Mouse (Mus musculus) liver, embryonic 15.5 days (tissue): ENCODE data around the gene Duox1. TPM values are rescaled to one million over a fixed set of nuclear protein-coding genes. Genes with fewer than 3 reads are reported as not detected.

Source experiments
- ATAC-seq: fragments of 200-750 bp; cut with Nextera tagmentation; 2 replicates; pipeline ENCODE4 v1.8.0; 2017; ENCODE audit warnings: moderate number of reproducible peaks, mild to moderate bottlenecking, moderate library complexity; ENCODE audit not compliant: insufficient read depth
- H3K27ac ChIP-seq: fragments of 300-500 bp; sonication (generic); replicated peaks from 2 replicates; pipeline ENCODE4 v1.5.1; 2015; ENCODE audit warnings: mild to moderate bottlenecking, inconsistent platforms
- H3K27me3 ChIP-seq: fragments of 300-500 bp; sonication (generic); 2 replicates; pipeline ENCODE4 v1.6.1; 2015; ENCODE audit warnings: mild to moderate bottlenecking, inconsistent platforms
- H3K36me3 ChIP-seq: fragments of 300-500 bp; sonication (generic); replicated peaks from 2 replicates; pipeline ENCODE4 v1.6.1; 2015; ENCODE audit warnings: moderate library complexity, mild to moderate bottlenecking, inconsistent platforms
- H3K4me1 ChIP-seq: fragments of 300-500 bp; sonication (generic); replicated peaks from 2 replicates; pipeline ENCODE4 v1.6.1; 2015; ENCODE audit warnings: inconsistent platforms
- H3K4me2 ChIP-seq: fragments of 300-500 bp; sonication (generic); 2 replicates; pipeline ENCODE4 v1.6.1; 2015; ENCODE audit warnings: moderate library complexity, mild to moderate bottlenecking, inconsistent platforms
- H3K4me3 ChIP-seq: fragments of 300-500 bp; sonication (generic); replicated peaks from 2 replicates; pipeline ENCODE4 v1.5.1; 2015; ENCODE audit warnings: mild to moderate bottlenecking, inconsistent platforms
- H3K9ac ChIP-seq: fragments of 300-500 bp; sonication (generic); 2 replicates; pipeline ENCODE4 v1.6.1; 2015; ENCODE audit warnings: moderate library complexity, mild to moderate bottlenecking, inconsistent platforms
- H3K9me3 ChIP-seq: fragments of 300-500 bp; sonication (generic); replicated peaks from 2 replicates; pipeline ENCODE4 v1.6.1; 2016; ENCODE audit warnings: inconsistent platforms
- WGBS: fragments of 180-500 bp; shearing (Covaris S2); methylation state at CpG from one replicate; pipeline ENCODE4 v1.1.7; 2015; ENCODE audit warnings: mixed read lengths; ENCODE audit not compliant: insufficient replicate concordance; 5-methylcytosine and 5-hydroxymethylcytosine counted together
- polyA plus RNA-seq: library from polyadenylated mRNA; unstranded; fragments of >200 nt; fragmentation: Nextera tagmentation; extraction: Ambion mirVana; gene quantifications from 2 replicates; pipeline ENCODE4 v1.2.1, GENCODE M21; 2015

Gene Duox1
- polyA plus RNA-seq, 1 experiment from 2014 or later = not detected

DNA sequence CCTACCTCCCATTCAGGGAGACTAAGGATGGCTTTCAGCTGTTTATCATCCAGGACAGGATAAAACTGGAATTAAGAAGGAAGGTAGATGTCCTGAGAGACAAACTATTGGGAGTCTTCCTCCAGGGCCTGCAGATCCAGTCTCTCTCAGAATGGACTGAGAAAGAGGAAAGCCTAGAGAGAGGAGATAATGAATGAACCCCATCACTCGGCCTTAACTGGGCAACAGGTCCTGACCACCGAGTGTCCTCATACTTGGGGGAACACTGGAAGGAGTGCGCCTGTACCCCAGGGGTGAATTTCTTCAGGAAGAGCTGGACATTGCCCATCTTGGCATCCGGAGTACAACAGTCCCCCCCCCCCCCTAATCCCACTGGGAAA, 52.2 kb downstream of the Duox1 start:
- H3K9me3 ChIP-seq = no peaks in the 10 kb centered on the region
- H3K9ac ChIP-seq = peak overlapping the region; percentile 86
- 0 out of 2 replicates have a peak, but pooled peaks cover 2% of the 10 kb centered on the region for H3K27me3 ChIP-seq
- peaks cover 70% of the 10 kb centered on the region for H3K4me1 ChIP-seq
- H3K36me3 ChIP-seq = peaks cover 13% of the 10 kb centered on the region
- no peak for ATAC-seq
- H3K27ac ChIP-seq = peak overlapping the region; percentile 78; the same call in 1 of the 2 replicates
- 32% methylated on average over 4 of the region's 4 CpGs for WGBS
- peak overlapping the region; percentile 98 for H3K4me2 ChIP-seq
- peak overlapping the region; percentile 86 for H3K4me3 ChIP-seq

DNA sequence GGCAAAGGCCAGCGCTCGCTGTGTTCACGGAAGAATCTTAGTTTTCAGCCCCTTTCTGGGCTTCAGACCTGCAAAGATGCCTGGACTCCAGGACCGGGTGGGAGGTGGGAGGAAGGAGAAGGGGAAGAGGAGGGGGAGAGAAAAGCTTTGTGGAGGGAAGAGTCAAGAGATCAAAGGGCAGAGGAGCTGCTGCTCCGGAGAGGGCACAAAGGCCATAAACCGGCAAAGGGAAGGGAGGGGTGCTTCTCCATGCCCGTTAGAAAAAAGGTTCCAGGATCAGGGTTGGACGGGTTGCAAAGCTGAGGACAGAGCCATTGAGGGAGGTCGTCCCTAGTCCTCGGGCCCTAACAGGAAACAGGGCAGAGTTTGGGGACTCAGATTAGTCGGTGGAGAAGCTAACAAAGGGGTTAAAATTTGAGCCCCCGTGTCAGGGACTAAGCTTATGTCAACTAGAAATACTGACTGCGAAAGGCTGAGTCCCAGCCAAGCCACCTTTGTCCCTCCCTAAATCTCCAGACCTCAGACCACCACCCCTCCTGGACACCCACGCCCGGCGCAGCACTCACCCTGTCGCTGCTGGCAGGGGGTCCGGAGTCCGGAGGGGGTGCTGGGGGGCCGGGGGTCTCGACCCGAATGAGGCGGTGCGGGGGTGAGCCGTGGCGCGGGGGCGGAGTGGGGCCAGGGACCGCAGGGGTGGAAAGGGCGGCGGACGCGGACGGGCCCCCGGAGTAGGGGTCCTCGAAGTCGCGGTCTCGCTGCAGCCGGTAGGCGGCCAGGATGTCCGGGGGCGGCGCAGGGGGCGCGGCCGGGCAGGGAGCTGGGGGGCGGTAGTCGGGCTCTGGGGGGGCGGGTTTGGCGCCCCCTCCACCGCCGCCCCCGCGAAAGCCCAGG, 52.9 kb downstream of the Duox1 start:
- 2% methylated on average over 47 of the region's 55 CpGs for WGBS
- Histone ChIP-seq H3K27me3 (0 out of 2 replicates have a peak, but pooled peaks cover 3% of the 10 kb centered on the region), H3K4me2 (peak overlapping the region; percentile 98), H3K27ac (peak overlapping the region; percentile 78), H3K4me3 (peak overlapping the region; percentile 86), H3K4me1 (peaks cover 68% of the 10 kb centered on the region), H3K9ac (peak overlapping the region; percentile 86), H3K36me3 (peaks cover 6% of the 10 kb centered on the region; the same call in 1 of the 2 replicates), H3K9me3 (no peaks in the 10 kb centered on the region)
- peak; percentile 18 for ATAC-seq

DNA sequence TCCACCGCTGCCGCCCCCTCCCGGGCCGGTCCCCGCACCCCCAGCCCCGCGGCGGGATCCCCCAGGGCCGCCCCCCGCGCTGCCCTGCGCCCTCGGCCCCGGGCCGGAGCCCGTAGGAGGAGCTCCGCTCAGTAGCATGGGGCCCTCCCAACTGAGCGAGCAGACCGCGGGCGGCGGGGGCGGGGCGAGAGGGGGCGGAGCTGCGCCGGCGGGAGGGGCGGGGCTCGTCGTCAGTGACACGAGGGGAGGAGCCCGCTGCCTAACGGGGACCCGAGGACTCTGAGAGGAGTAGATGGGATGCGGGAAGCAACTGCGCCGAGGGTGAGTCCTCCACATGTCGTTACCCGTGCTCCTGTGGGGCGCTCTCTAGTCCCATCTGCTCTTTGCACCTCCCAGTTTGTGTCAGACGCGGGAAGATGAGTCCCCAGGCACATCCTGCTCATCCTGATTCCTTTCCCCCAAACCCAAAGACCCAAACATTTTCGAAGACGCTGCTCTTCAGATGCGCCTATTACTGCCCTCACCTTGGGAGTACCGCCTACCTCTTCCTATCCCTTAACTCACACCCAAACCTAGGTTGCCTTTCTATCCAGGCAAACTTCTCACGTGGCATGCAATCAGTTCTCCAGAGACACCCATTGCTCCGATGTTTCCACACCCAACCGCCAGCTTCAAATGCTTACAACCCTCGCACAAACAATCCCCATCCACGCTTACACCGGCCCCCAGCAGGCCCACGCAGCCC, 53.7 kb downstream of the Duox1 start, which contains the start of gene Shf:
Gene Shf, minus strand, starts transcription at position 168 of the 745 bp plus-strand sequence.
- 1% methylated on average over 54 of the region's 54 CpGs for WGBS
- no peaks in the 10 kb centered on the region for H3K9me3 ChIP-seq
- peaks cover 59% of the 10 kb centered on the region for H3K4me1 ChIP-seq
- H3K36me3 ChIP-seq = no peaks in the 10 kb centered on the region
- H3K9ac ChIP-seq = peak within 1 kb of the TSS; percentile 86
- ATAC-seq = peak; percentile 86
- peak within 1 kb of the TSS; percentile 78 for H3K27ac ChIP-seq
- peak within 1 kb of the TSS; percentile 98 for H3K4me2 ChIP-seq
- H3K27me3 ChIP-seq = 0 out of 2 replicates have a peak, but pooled peaks cover 3% of the 10 kb centered on the region
- H3K4me3 ChIP-seq = peak within 1 kb of the TSS; percentile 86

DNA sequence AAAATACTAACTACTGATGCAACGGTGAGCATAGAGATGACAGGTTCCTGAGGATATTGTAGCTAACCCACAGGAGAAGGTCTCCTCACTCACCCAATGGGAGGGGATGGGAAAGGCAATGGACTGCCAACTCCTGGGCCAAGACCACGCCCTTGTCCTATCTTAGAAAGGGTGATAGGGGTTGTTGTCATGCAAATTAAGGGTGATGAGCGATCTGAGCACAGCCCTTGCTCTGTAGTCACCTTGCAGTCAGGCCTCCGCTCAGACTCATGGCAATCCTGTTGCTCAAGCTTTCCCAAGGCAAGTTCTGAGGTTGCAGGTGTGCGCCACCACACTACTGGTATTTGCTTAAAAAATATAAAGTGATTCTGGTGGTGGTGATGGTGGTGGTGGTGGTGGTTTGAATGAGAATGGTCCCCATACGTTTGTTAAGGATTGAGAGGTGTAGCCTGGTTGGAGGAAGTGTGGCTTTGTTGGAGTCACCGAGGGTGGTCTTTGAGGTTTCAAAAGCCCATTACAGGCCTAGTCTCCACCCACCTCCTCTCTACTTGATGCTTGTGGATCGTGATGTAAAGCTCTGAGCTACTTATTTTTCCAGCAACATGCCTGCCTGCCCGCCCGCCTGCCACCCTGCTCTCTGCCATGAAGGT, 54.8 kb downstream of the Duox1 start:
- Histone ChIP-seq H3K4me2 (peak overlapping the region; percentile 98), H3K4me1 (peaks cover 55% of the 10 kb centered on the region)
- 46% methylated on average over 10 of the region's 10 CpGs for WGBS

DNA sequence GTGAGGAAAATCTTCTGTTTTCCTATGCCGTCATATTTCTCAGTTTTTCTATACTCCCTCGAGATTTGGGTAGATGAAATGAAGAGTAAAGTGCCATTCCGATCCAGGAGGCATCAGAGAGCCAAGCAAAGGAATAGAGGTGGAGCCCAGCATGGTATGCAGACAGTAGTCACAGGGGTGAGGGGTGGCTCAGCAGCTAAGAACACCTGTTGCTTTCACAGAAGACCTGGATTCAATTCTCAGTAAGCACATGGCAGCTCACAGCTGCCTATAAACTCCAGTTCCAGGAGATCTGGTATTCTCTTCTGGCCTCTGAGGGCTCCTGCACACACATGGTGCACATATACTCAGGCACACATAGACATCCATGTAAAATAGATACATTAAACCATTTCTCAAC, 56.6 kb downstream of the Duox1 start:
- H3K36me3 ChIP-seq = no peaks in the 10 kb centered on the region
- no peak for ATAC-seq
- peaks cover 47% of the 10 kb centered on the region for H3K4me1 ChIP-seq
- no peak overlapping the region for H3K4me3 ChIP-seq
- H3K27me3 ChIP-seq = 0 out of 2 replicates have a peak, but pooled peaks cover 3% of the 10 kb centered on the region
- H3K4me2 ChIP-seq = no peak overlapping the region
- no peak overlapping the region for H3K27ac ChIP-seq
- 56% methylated on average over 3 of the region's 3 CpGs for WGBS
- H3K9ac ChIP-seq = no peak overlapping the region
- no peaks in the 10 kb centered on the region for H3K9me3 ChIP-seq

More for the DNA sequence above, 54.8 kb downstream of the Duox1 start:
- Histone ChIP-seq H3K9ac (no peak overlapping the region), H3K27me3 (0 out of 2 replicates have a peak, but pooled peaks cover 3% of the 10 kb centered on the region), H3K27ac (no peak overlapping the region), H3K36me3 (no peaks in the 10 kb centered on the region), H3K4me3 (no peak overlapping the region), H3K9me3 (no peaks in the 10 kb centered on the region)
- ATAC-seq = no peak

DNA sequence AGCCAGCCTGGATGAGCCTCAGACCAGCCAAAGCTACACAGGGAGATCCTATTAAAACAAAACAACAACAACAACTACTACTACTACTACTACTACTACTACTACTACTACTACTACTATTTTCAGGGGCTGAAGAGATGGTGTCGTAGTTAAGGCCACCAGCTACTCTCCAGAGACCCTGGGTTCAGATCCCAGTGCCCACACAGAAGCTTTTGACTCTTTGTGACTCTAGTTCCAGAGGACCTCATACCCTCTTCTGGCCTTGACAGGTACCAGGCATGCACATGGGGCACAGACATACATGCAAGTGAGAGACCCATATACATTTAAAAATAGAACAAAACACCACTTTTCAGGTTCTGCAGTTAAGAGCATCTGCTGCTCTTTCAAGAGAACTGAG, 57.1 kb downstream of the Duox1 start:
- Histone ChIP-seq H3K4me2 (no peak overlapping the region), H3K4me3 (no peak overlapping the region), H3K4me1 (peaks cover 43% of the 10 kb centered on the region), H3K27me3 (0 out of 2 replicates have a peak, but pooled peaks cover 3% of the 10 kb centered on the region), H3K9me3 (no peaks in the 10 kb centered on the region), H3K27ac (no peak overlapping the region), H3K36me3 (no peaks in the 10 kb centered on the region), H3K9ac (no peak overlapping the region)
- ATAC-seq = no peak
- WGBS = 66% methylated on average over 1 of the region's 1 CpGs

DNA sequence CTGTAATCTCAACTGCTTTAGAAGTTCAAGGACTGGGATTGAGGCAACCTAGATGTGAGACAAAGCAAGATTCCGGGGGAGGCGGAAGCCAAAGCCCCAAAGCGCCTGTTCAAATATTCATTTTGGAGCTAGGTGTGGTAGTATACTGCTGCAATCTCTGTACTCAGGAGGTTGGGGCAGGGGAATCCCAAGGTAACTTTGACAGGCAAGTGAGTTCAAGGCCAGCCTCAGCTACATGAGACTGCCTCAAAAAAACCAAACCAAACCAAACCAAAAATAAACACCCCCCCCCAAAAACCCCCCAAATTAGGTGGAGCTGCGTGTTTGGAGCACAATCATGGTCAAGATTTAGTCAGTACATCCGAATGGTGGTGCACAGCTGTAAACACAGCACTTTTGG, 58.5 kb downstream of the Duox1 start:
- ATAC-seq = no peak
- WGBS = 70% methylated on average over 5 of the region's 5 CpGs
- 0 out of 2 replicates have a peak, but pooled peaks cover 3% of the 10 kb centered on the region for H3K27me3 ChIP-seq
- no peak overlapping the region for H3K27ac ChIP-seq
- no peaks in the 10 kb centered on the region for H3K9me3 ChIP-seq
- H3K4me3 ChIP-seq = no peak overlapping the region
- H3K4me2 ChIP-seq = no peak overlapping the region
- H3K9ac ChIP-seq = no peak overlapping the region
- peaks cover 39% of the 10 kb centered on the region for H3K4me1 ChIP-seq
- H3K36me3 ChIP-seq = no peaks in the 10 kb centered on the region

DNA sequence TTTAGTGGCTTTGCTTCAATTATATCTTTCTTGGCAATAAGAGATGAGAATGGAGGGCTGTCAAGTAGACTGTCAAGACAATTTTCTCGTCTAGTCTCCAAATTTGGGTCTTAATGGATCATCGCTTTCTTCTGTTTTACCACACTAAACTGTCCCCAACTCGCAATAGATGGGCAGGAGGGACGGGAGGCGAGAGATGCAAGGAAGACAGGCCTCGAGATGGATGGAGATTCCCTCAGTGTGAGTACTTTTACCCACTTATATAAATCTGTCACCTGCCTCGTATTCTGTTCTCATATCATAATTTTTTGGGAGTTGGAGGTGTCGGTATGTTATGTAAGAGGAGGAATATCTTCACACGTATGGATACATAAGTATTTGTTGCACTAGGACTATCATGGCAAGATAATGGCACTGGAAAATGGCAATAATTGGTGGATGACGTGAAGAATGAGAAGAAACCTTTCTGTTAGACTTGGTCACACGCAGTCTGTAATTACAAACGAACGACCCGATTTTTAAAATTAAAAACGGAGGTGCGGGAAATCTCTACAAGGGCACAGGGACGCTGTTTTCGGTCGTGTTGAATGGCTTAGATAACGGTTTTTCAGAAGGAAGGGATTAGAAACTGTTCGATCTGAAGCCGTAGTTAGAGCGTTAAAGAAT, 59.3 kb downstream of the Duox1 start:
- peaks cover 31% of the 10 kb centered on the region for H3K4me1 ChIP-seq
- WGBS = 27% methylated on average over 23 of the region's 23 CpGs
- no peak for ATAC-seq
- H3K36me3 ChIP-seq = no peaks in the 10 kb centered on the region
- peak overlapping the region; percentile 73 for H3K4me3 ChIP-seq
- H3K27ac ChIP-seq = no peak overlapping the region
- 0 out of 2 replicates have a peak, but pooled peaks cover 3% of the 10 kb centered on the region for H3K27me3 ChIP-seq
- peak overlapping the region; percentile 40 for H3K9ac ChIP-seq
- H3K4me2 ChIP-seq = peak overlapping the region; percentile 98
- H3K9me3 ChIP-seq = no peaks in the 10 kb centered on the region

DNA sequence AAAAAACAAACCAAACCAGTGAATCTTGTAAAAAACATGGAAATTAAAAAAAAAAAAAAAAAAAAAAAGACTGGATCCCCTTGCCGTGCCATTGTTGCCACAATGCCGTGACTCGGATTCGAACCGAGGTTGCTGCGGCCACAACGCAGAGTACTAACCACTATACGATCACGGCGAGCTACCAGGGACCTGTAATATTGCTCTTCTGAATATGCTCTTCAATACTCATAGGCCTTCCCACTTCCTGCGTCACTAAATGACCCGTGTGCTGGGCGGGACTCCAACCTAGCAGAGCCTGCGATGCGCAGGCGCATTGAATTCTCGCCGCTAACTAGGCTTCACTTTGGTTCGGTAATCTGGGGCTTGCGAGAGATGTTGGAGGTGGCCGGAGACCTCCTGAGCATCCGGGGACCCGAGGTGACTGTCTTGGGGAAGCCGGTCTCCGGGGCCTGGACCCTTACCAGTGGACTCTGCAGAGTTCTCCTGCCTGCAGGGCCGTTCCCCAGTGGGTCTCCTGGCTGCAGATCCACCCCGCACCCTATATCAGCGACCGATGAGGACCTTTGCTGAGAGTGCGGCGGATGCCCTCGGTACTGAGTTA, 60.0 kb downstream of the Duox1 start:
- Histone ChIP-seq H3K4me3 (peak overlapping the region; percentile 73), H3K36me3 (no peaks in the 10 kb centered on the region), H3K4me1 (peaks cover 28% of the 10 kb centered on the region), H3K27ac (peak overlapping the region; percentile 84), H3K9ac (peak overlapping the region; percentile 68), H3K9me3 (no peaks in the 10 kb centered on the region), H3K27me3 (0 out of 2 replicates have a peak, but pooled peaks cover 3% of the 10 kb centered on the region), H3K4me2 (peak overlapping the region; percentile 98)
- peak; percentile 59 for ATAC-seq
- under 1% methylated on average over 32 of the region's 32 CpGs for WGBS

DNA sequence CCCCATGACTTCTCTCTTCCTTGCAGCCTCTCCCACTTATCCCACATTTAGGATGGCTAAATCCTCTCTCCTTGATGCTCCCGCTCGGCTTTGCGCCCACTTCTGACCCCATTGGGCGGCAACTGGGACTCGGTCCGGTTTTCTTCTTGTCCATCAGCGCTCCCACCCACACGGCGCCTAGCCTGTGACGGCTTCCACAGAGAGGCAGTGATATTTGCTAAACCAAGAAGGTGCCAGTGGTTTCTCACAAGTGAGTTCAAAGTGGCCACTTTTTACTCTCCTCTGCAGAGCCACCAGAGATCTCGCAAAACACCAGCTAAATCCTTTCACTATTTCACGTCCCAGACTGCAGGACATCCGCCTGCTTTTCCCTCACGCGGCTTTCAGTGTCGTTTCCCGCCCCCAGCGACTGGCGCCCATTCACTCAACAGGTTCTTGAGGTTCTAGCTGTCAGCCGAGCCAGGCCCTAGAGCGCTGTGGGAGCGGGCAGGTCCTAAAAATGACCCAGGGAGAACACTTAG, 60.6 kb downstream of the Duox1 start:
- 0 out of 2 replicates have a peak, but pooled peaks cover 3% of the 10 kb centered on the region for H3K27me3 ChIP-seq
- peak overlapping the region; percentile 68 for H3K9ac ChIP-seq
- H3K36me3 ChIP-seq = no peaks in the 10 kb centered on the region
- no peaks in the 10 kb centered on the region for H3K9me3 ChIP-seq
- H3K4me2 ChIP-seq = peak overlapping the region; percentile 98
- WGBS = under 1% methylated on average over 22 of the region's 22 CpGs
- peak overlapping the region; percentile 84 for H3K27ac ChIP-seq
- peaks cover 31% of the 10 kb centered on the region for H3K4me1 ChIP-seq
- H3K4me3 ChIP-seq = peak overlapping the region; percentile 73
- ATAC-seq = no peak
